In the genomic region with DNA sequence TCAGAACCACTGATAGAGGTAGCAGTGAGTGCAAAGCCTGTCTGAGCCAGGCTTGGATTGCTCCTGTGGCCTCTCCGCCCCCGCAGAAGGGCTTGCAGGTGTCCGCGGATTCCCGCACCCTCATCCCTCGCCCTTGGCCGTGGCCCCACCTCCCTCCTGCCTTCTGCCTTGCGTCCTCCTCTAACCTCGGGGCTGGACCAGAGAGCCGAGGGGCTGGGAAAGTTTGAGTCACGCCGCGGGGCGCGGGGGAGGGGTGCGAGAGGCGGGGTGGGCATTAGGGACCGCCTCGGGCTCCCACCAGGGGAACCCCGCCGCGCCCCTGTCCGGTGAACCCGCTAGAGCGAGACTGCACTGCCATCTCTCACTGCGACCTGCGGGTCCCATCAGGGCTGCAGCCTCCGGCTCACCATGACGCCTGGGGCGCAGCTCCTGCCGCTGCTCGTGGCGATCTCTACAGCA, we compare ENCODE assay signal across 12 mouse cellular contexts. TPM values are rescaled to one million over a fixed set of nuclear protein-coding genes. Genes with fewer than 3 reads are reported as not detected.
DNase-seq lines count a peak whose midpoint lies in the region; ATAC-seq and TF ChIP-seq lines count a peak whose summit lies in the region.
"Had no signal": no experiment of that assay in that cellular context is flagged by ENCODE, and none has a peak within 500 bp of the region (broad histone marks: within the 10 kb centered on the region; RNA-seq: fewer than 3 reads in every experiment).

Gene Hmcn2 (plus strand): TSS at position 409 of the 459 bp plus-strand sequence.

- DNase-seq in lung, postnatal 36 days, result no peak
- peak; percentile 53 to 63 for DNase-seq in gastrocnemius, postnatal 36 days
- no peak for DNase-seq in layer of hippocampus, adult 18-20 months (ENCODE audit: low spot score in 2 of 2)
- DNase-seq in left cerebral cortex, postnatal 4 days, result no peak
- DNase-seq in layer of hippocampus, adult 8-10 months (ENCODE audit: low spot score in 2 of 2), result no peak
- DNase-seq: thymus, postnatal 36 days had no signal

- H3K4me3 ChIP-seq in lung, embryonic 15.5 days, result 0 out of 2 replicates have a peak within 1 kb of the TSS, but pooled peaks have one; percentile 3
- H3K4me3 ChIP-seq in intestine, postnatal 0 days (ENCODE audit: low read depth, low read length), result peak within 1 kb of the TSS; percentile 30
- H3K4me3 ChIP-seq in stomach, embryonic 16.5 days (replicated peaks; ENCODE audit: low read length), result peak within 1 kb of the TSS; percentile 37
- H3K4me3 ChIP-seq: liver, embryonic 15.5 days had no signal

- H3K36me3 ChIP-seq in lung, embryonic 15.5 days, result no peaks in the 10 kb centered on the region
- H3K36me3 ChIP-seq in intestine, postnatal 0 days (ENCODE audit: control insufficient read depth, insufficient read depth), result no peaks in the 10 kb centered on the region
- H3K36me3 ChIP-seq in stomach, embryonic 16.5 days (ENCODE audit: control insufficient read depth, insufficient read depth, low read length), result no peaks in the 10 kb centered on the region
- H3K36me3 ChIP-seq: liver, embryonic 15.5 days had no signal

- no peak for ATAC-seq in lung, embryonic 15.5 days (ENCODE audit: borderline replicate concordance, extremely low read depth, low FRiP score, low TSS enrichment)
- ATAC-seq in intestine, postnatal 0 days, result no peak
- no peak for ATAC-seq in stomach, embryonic 16.5 days (ENCODE audit: insufficient read depth, low FRiP score)
- ATAC-seq: Patski had no signal

- H3K27ac ChIP-seq in lung, embryonic 15.5 days, result no peak within 1 kb of the TSS
- H3K27ac ChIP-seq in intestine, postnatal 0 days (ENCODE audit: low read depth, low read length), result no peak within 1 kb of the TSS
- no peak within 1 kb of the TSS for H3K27ac ChIP-seq in stomach, embryonic 16.5 days (ENCODE audit: low read length)
- H3K27ac ChIP-seq: liver, embryonic 15.5 days had no signal

- no peak for TF ChIP-seq CTCF in intestine, postnatal 0 days (IDR thresholded peaks at IDR 0.05; ENCODE audit: low read depth)

- intact Hi-C loops in gastrocnemius, postnatal 36 days (cut with DNase I), result no loop called here
- intact Hi-C loops in left cerebral cortex, postnatal 4 days (cut with DNase I), result no loop called here

- 2% methylated on average over 28 of the region's 33 CpGs for WGBS in lung, embryonic 15.5 days
- WGBS in intestine, postnatal 0 days, result 2% methylated on average over 33 of the region's 33 CpGs
- 3% methylated on average over 33 of the region's 33 CpGs for WGBS in stomach, embryonic 16.5 days

- 0 out of 2 replicates have a peak within 1 kb of the TSS, but pooled peaks have one; percentile 13 for H3K4me2 ChIP-seq in lung, embryonic 15.5 days
- peak within 1 kb of the TSS; percentile 50 for H3K4me2 ChIP-seq in intestine, postnatal 0 days (replicated peaks; ENCODE audit: low read depth)
- H3K4me2 ChIP-seq in stomach, embryonic 16.5 days (ENCODE audit: low read depth, low read length), result peak within 1 kb of the TSS; percentile 49
- H3K4me2 ChIP-seq: liver, embryonic 15.5 days had no signal

- no peaks in the 10 kb centered on the region for H3K4me1 ChIP-seq in lung, embryonic 15.5 days
- no peaks in the 10 kb centered on the region for H3K4me1 ChIP-seq in intestine, postnatal 0 days (replicated peaks; ENCODE audit: control insufficient read depth, insufficient read depth, low read length)
- H3K4me1 ChIP-seq in stomach, embryonic 16.5 days (ENCODE audit: control insufficient read depth, insufficient read depth, low read length), result no peaks in the 10 kb centered on the region
- H3K4me1 ChIP-seq: liver, embryonic 15.5 days had no signal

- no peak within 1 kb of the TSS for H3K9ac ChIP-seq in lung, embryonic 15.5 days
- H3K9ac ChIP-seq in intestine, postnatal 0 days (ENCODE audit: low read depth, low read length), result peak within 1 kb of the TSS; percentile 34; the same call in 1 of the 2 replicates
- peak within 1 kb of the TSS; percentile 61 for H3K9ac ChIP-seq in stomach, embryonic 16.5 days (ENCODE audit: low read length)
- H3K9ac ChIP-seq: liver, embryonic 15.5 days had no signal

- peaks cover 97% of the 10 kb centered on the region for H3K27me3 ChIP-seq in lung, embryonic 15.5 days
- peaks cover 39% of the 10 kb centered on the region for H3K27me3 ChIP-seq in intestine, postnatal 0 days (replicated peaks; ENCODE audit: control insufficient read depth, insufficient read depth, low read length)
- H3K27me3 ChIP-seq in stomach, embryonic 16.5 days (ENCODE audit: control insufficient read depth, insufficient read depth, low read length), result peaks cover 46% of the 10 kb centered on the region

- H3K9me3 ChIP-seq in lung, embryonic 15.5 days, result no peaks in the 10 kb centered on the region
- no peaks in the 10 kb centered on the region for H3K9me3 ChIP-seq in intestine, postnatal 0 days (ENCODE audit: control insufficient read depth)
- no peaks in the 10 kb centered on the region for H3K9me3 ChIP-seq in stomach, embryonic 16.5 days (replicated peaks; ENCODE audit: control insufficient read depth, low read length)
- H3K9me3 ChIP-seq: liver, embryonic 15.5 days had no signal

RNA-seq across cellular contexts. Expression of gene Hmcn2, which starts in this region (rescaled TPM):
- 0.58 and 1.2 TPM in 2 replicates for polyA plus RNA-seq in lung, embryonic 15.5 days (2015; fragmentation: Nextera tagmentation; extraction: Ambion mirVana)
- total RNA-seq in gastrocnemius, postnatal 36 days (2021), result 10 to 100 TPM; 28.6 to 30.1 TPM
- polyA plus RNA-seq in intestine, postnatal 0 days (2015; fragmentation: Nextera tagmentation; extraction: Ambion mirVana), result 5.5 and 8.1 TPM in 2 replicates
- polyA plus RNA-seq in stomach, embryonic 16.5 days (2015; fragmentation: Nextera tagmentation; extraction: Ambion mirVana), result 4.9 and 5.6 TPM in 2 replicates
- under 1 TPM; 0.05 to 0.33 TPM for total RNA-seq in layer of hippocampus, adult 18-20 months (2021)
- total RNA-seq in left cerebral cortex, postnatal 4 days (2021), result under 1 TPM; 0.42 to 0.72 TPM
- total RNA-seq in layer of hippocampus, adult 8-10 months (2022), result under 1 TPM; 0.17 to 0.34 (median 0.23) TPM
- total RNA-seq: common myeloid progenitor, adult 5-6 weeks had no signal

Comparison
In these comparisons a context has a peak if more than half of its experiments do, and no peak if none do; other contexts are left out.
1. RNA of gene Hmcn2 (total RNA-seq): 28.6 to 30.1 TPM in gastrocnemius, postnatal 36 days; 0.42 to 0.72 TPM in left cerebral cortex, postnatal 4 days, 0.05 to 0.33 TPM in layer of hippocampus, adult 18-20 months and 0.17 to 0.34 TPM in layer of hippocampus, adult 8-10 months; every median in the first group is over 10 times any median in the second.
2. DNase-seq: peak in gastrocnemius, postnatal 36 days (2 of 2); none in lung, postnatal 36 days (single experiment), layer of hippocampus, adult 18-20 months (0 of 2), left cerebral cortex, postnatal 4 days (single experiment) and layer of hippocampus, adult 8-10 months (0 of 2).
3. Peak in every context shown above with its lines, with median percentiles within 50 percentile points of each other: H3K4me2 ChIP-seq and H3K4me3 ChIP-seq.